Mouse (Mus musculus) cortical plate, adult 2 months (tissue): Measurements from ENCODE around the gene Maf. TPM values are rescaled to one million over a fixed set of nuclear protein-coding genes. Genes with fewer than 3 reads are reported as not detected.

Experiments
- H3K27ac ChIP-seq: fragments of 200-500 bp; 2 replicates; pipeline ENCODE4 v1.5.1; 2012; ENCODE audit warnings: low read length, control low read depth, inconsistent platforms; ENCODE audit not compliant: insufficient read depth
- H3K4me1 ChIP-seq: fragments of 200-500 bp; 2 replicates; pipeline ENCODE4 v1.6.1; 2011; ENCODE audit warnings: low read length; ENCODE audit not compliant: control insufficient read depth, insufficient read depth
- H3K4me3 ChIP-seq: fragments of 200-500 bp; 2 replicates; pipeline ENCODE4 v1.5.1; 2011; ENCODE audit warnings: mild to moderate bottlenecking, low read length, control low read depth; ENCODE audit not compliant: insufficient read depth
- CTCF ChIP-seq: fragments of 200-500 bp; IDR thresholded peaks from 2 replicates; pipeline ENCODE4 v1.5.1; 2011; ENCODE audit warnings: mild to moderate bottlenecking, control low read depth, low read length; ENCODE audit not compliant: insufficient read depth; ENCODE audit errors: extremely low read depth
- POLR2A ChIP-seq: fragments of 200-500 bp; IDR thresholded peaks from 2 replicates; pipeline ENCODE4 v1.6.1; 2011; ENCODE audit warnings: mild to moderate bottlenecking, low read length, control low read depth; ENCODE audit not compliant: insufficient read depth; ENCODE audit errors: extremely low read depth
- polyA plus RNA-seq: library from polyadenylated mRNA; depleted of rRNA; stranded (reverse); fragments of >200 nt; gene quantifications from 2 replicates; pipeline ENCODE4 v1.2.3, GENCODE M21; 2012

The Maf gene
- polyA plus RNA-seq, 1 experiment: 10.7 TPM

- Histone ChIP-seq H3K4me3 (peak overlapping the region; percentile 61), H3K4me1 (no peaks in the 10 kb centered on the region), H3K27ac (peak overlapping the region; percentile 88)
- no peak for TF ChIP-seq CTCF
- no peak for TF ChIP-seq POLR2A
Measured at GRCm38 (mm10) chr8:115706861-115707730, 498 bp downstream of the Maf start.

GRCm38 (mm10) chr8:115706411-115706860 lies 1.2 kb downstream of the Maf start:
- H3K27ac ChIP-seq: peak overlapping the region; percentile 81
- peak overlapping the region; percentile 61 for H3K4me3 ChIP-seq
- TF ChIP-seq POLR2A (no peak), CTCF (no peak)
- H3K4me1 ChIP-seq: no peaks in the 10 kb centered on the region

- TF ChIP-seq POLR2A (no peak), CTCF (no peak)
- peak overlapping the region; percentile 81 for H3K27ac ChIP-seq
- H3K4me3 ChIP-seq: peak overlapping the region; percentile 61
- H3K4me1 ChIP-seq: no peaks in the 10 kb centered on the region
Measured at GRCm38 (mm10) chr8:115705591-115706110, 1.9 kb downstream of the Maf start.

- TF ChIP-seq CTCF (no peak), POLR2A (no peak)
- Histone ChIP-seq H3K4me1 (no peaks in the 10 kb centered on the region), H3K4me3 (no peak overlapping the region), H3K27ac (no peak overlapping the region)
Measured at GRCm38 (mm10) chr8:115703056-115703455, 4.5 kb downstream of the Maf start.

- Histone ChIP-seq H3K27ac (no peak overlapping the region), H3K4me1 (no peaks in the 10 kb centered on the region), H3K4me3 (no peak overlapping the region)
- TF ChIP-seq CTCF (no peak), POLR2A (no peak)
Measured at GRCm38 (mm10) chr8:115701001-115701400, 6.6 kb downstream of the Maf start.

- H3K4me1 ChIP-seq: no peaks in the 10 kb centered on the region
- TF ChIP-seq POLR2A: no peak
- TF ChIP-seq CTCF: no peak
- no peak overlapping the region for H3K4me3 ChIP-seq
- H3K27ac ChIP-seq: no peak overlapping the region
Measured at GRCm38 (mm10) chr8:115699151-115699550, 8.4 kb downstream of the Maf start.

GRCm38 (mm10) chr8:115697410-115697809 lies 10.2 kb downstream of the Maf start:
- H3K4me1 ChIP-seq: no peaks in the 10 kb centered on the region
- no peak for TF ChIP-seq POLR2A
- no peak for TF ChIP-seq CTCF
- no peak overlapping the region for H3K4me3 ChIP-seq
- no peak overlapping the region for H3K27ac ChIP-seq

- TF ChIP-seq CTCF (no peak), POLR2A (no peak)
- no peaks in the 10 kb centered on the region for H3K4me1 ChIP-seq
- H3K4me3 ChIP-seq: no peak overlapping the region
- H3K27ac ChIP-seq: no peak overlapping the region
Measured at GRCm38 (mm10) chr8:115696661-115697060, 10.9 kb downstream of the Maf start.

- Histone ChIP-seq H3K4me3 (no peak overlapping the region), H3K27ac (no peak overlapping the region), H3K4me1 (no peaks in the 10 kb centered on the region)
- TF ChIP-seq CTCF (no peak), POLR2A (no peak)
Measured at GRCm38 (mm10) chr8:115687349-115687748, 20.2 kb downstream of the Maf start.

- Histone ChIP-seq H3K4me3 (no peak overlapping the region), H3K27ac (no peak overlapping the region), H3K4me1 (no peaks in the 10 kb centered on the region)
- no peak for TF ChIP-seq POLR2A
- TF ChIP-seq CTCF: no peak
Measured at GRCm38 (mm10) chr8:115683309-115683708, 24.3 kb downstream of the Maf start.
